Mouse (Mus musculus) NIH3T3 (cell line): ENCODE data around the gene Rnf224.

ENCODE experiments used
- DNase-seq: peaks from one replicate; pipeline ENCODE4 v3.0.0-alpha.2; 2012; ENCODE audit warnings: low read depth

Rnf224 gene

DNA sequence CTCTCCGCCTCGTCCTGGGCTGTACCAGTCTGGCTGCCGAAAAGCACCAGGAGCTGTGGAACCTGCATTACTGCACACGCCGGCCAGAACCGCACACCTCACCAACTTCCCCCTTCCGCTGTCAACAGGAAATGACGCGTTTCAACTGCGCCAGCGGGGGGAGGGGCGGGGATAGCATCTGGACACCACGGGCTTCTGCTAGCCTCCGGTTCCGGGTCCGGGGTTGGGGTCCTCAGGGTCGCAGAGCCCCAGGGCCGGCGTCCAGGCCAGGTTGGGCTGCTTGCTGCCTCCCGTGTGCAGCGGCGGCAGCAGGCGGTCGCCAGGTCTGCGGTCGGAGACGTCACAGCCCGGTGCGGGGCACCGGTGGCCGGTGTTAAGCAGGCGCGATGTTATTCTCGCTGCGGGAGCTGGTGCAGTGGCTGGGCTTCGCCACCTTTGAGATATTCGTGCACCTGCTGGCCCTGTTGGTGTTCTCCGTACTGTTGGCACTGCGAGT, 18.7 kb upstream of the Rnf224 start, which contains the start of gene Tmem203:
TSS of gene Tmem203 (plus strand) at position 156 of the 496 bp plus-strand sequence.
- peak; percentile 94 for DNase-seq

DNA sequence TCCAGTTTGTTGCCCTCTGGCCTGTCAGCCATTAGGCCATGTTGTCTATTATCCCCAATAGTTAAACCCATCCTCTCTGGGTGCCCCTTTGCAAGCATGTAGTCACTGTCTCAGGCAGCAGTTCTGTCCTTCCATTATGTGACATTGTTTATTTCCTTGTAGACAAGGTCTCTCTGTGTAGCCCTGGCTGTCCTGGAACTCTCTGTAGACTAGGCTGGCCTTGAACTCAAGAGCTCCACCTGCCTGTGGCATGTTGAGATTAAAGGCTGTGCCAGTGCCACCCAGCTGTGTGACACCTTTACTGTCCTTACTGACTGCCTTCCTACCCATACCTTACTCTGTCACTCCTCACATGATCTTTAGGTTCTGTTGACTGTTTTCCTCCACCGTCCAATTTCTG, 15.7 kb upstream of the Rnf224 start:
- no peak for DNase-seq

DNA sequence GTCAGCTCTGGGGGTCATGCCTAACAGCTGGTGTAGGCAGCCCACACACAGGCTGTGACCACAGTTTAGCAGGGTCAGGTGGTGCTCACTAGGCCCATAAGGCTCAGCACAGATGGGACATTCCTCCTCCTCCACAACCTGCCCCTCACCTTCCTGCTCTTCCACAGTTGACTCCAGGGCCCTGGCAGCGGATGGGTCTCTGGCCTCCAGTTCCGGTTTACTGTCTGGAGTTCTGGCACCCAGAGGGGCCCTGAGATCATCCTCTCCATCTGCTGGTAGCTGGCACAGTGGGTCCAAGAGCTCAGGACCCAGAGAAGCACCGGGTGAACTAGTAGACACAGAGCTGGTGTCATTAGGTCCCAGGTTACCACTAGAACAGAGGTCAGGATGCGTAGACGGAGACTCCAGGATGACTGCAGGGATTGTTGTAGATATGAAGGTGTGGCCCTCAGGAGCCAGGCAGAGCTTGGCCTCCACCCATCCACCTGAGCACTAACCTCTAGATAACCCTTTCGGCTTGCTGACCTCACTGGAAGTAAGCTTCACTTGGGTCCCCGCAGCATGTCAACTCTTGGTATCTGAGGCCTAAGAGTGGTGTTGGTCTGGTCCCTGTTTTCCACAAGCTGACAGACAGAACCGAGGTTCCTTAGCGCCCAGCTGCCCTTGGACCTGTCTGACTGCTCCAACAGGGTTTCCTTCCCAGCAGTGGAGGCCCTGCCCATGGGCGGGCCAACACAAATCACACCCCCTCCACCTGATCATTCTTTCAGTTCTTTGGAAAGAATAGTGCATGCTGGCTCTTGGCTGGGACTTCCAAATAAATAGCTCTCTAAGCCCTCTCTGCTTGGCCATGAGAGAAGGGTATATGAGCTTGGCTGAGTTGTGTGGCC, 9.8 kb upstream of the Rnf224 start, which contains the start of gene AL732309.1:
TSS of gene AL732309.1 (minus strand) at position 681 of the 890 bp plus-strand sequence.
- no peak for DNase-seq

DNA sequence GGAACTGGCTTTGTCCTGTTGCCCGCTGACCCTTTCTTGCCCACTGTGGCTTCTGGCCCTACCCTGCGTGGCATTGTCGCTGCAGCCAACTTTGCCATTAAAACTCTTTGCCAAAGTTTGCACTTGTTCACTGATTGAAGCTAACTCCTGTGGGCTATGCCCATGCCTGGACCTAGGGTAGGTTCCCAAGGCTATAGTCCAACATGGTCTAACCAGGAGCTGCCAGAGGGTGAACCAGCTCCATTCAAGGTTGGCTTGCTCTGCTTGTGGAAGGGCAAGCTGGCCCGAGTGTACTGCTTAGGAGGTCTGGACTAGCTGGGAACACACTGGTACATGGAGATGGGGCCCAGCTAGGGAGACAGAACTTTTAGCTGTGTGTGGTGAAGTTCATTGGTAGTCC, 7.6 kb upstream of the Rnf224 start:
- DNase-seq = no peak

DNA sequence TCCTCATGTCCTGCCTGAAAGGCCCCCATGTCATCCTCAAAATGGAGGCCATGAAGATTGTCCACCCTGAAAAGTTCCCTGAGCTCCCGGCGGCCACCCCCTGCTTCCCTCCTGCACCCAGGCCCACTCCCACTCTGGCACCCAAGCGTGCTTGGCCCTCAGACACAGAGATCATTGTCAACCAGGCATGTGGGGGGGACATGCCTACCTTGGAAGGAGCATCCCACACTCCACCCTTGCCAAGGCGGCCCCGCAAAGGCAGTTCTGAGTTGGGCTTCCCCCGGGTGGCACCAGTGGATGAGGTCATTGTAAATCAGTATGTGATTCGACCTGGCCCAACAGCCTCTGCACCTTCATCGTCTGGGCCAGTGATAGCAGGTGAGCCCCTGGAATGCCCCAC, 6.8 kb upstream of the Rnf224 start:
- no peak for DNase-seq

DNA sequence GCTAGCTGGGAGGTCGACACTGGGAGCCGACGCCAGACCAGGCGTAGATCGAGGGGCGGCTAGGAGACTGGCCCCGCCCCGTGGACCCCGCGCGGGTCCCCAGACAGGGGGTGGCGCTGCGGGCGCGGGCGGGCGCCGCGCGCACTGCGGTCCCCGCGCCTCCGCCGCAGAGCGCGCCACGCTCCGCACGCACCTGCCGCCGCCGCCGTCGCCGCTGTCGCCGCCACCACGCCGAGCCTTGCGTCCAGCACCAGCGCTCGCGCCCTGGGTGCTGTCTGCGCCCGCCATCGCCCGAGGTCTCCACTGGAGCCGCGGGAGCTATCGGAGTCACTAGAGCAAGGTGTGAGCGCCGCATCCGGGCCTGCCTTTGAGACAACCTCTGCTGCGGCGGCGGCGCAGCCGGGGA, 5.5 kb upstream of the Rnf224 start, which contains the start of the genes Rnf208 and Cysrt1:
TSS of gene Rnf208 (plus strand) at position 155 of the 406 bp plus-strand sequence.
TSS of gene Cysrt1 (minus strand) at position 352 of the 406 bp plus-strand sequence.
- no peak for DNase-seq

DNA sequence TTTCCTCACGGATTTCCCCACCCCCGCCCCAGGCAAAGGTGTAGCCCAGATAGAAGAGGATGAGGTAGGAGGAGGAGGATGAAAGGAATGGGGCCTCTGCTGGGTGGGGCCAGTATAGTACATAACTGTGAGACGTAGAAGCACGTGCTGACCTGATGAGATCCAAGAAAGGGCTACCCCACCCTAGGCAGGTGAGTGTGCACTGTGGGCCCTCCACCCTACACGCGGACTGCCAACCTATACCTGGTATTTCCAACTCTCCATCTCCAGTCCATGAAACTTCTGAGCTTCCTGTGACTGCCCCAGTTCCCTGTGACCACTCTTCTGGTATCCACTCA, 4.8 kb upstream of the Rnf224 start:
- no peak for DNase-seq

DNA sequence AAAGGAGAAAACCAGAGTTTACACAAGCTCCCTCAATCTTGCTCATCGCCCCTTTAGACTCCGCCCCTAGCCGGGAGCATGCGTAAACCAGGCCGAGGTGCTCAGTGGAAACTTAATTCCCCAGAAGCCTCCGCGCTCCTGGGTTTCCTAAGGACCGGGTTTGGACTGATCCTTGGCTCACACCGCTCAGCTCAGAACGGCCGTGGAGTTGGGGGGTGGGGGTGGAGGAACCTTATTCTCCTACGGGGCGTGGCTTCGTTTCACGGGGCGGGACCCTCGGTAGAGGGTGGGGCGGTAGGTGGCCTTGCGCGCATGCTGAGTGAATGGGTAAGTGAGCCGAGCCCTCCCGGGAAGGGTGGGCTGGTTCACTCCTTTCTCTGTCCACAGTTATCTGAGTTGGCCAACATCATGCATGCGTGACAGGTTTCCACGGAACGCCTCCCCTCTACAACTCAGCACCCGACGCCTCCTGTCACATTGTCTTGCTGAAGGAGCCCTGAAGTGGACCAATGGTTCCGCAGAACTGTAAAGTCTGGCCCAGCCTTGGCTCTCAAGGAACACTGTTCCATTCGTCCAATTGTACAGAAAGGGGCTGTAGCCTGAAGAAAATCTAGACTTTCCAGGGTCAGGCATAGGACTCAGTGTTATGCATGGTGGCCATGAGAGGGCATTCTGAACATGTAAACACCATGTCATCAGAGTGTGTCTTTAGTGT, 4.3 kb upstream of the Rnf224 start:
- no peak for DNase-seq

DNA sequence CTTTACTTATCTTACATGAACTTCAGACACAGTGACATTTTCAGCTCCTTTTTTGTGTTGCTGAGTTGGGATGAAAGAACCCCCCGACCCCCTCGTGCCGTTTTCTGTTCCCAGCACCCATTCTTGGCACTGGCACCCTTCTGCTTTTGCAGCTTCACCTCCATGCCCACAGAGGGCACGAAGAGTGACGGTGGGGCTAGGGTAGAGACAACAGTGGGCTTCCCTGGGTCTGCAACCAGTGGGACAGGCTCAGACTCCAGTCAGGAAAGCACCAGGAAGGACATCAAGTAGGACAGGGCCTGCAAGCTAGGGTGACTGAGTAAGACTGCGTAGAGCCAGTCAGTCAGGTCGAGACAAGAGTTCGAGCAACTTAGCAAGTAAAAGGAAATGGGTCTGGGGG, 3.7 kb upstream of the Rnf224 start:
- no peak for DNase-seq

DNA sequence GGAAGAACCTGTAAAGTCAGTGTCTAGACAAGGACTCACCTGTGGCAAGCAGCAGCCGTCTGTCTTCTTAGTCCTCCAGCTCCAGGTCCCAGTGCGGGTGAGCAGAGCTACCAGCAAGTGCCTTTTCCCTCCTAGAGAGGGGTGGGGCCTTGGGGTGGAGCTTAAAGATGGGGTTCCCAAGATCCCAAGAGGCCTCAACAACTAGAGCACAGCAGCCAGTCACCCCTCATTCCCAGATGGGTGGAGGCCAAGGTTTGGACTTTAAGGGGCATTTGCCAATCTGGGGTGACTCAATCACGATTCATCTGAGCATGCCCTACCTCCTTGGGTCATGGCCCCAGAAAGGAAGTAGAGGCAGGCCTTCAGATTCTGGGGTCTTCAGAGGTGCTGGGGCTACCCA, 3.2 kb upstream of the Rnf224 start:
- DNase-seq = no peak

DNA sequence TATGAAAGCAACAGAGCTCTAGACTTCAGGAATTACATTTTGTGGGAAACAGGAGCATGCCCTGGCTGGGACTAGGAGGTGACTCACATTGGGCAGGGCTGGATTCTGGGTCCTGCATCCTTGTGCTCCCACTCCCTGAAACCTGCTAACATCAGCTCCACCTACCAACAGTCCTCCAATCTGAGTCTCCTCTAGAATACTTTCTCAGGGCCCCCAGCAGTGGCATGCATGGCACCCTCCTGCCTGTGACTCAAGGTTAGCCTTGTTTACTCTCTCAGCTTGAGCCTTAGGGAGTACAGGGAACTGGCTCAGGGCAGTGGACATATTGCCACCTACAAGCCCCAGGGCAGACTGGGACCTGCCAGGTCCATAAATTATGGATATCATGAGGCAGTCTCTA, 1.5 kb upstream of the Rnf224 start:
- no peak for DNase-seq

DNA sequence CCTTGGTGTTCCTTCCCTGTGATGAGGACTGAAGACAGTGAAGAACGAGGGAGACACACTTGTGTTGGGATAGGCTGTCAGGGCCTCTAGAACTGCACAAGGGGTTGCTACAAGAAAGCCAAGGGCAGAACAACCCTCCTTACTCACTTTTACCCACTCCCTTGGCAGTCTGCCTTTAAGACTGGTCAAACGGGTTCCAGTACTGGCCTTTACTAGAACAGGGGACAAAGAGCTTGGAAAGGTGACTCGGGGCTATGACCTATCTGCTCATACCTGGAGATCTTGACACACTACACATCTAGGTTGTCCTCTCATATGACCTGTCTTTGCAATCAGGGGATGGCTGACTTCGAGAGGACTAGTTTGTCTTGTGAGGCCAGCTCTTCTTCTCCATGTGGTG, 935 bp upstream of the Rnf224 start:
- DNase-seq = no peak

DNA sequence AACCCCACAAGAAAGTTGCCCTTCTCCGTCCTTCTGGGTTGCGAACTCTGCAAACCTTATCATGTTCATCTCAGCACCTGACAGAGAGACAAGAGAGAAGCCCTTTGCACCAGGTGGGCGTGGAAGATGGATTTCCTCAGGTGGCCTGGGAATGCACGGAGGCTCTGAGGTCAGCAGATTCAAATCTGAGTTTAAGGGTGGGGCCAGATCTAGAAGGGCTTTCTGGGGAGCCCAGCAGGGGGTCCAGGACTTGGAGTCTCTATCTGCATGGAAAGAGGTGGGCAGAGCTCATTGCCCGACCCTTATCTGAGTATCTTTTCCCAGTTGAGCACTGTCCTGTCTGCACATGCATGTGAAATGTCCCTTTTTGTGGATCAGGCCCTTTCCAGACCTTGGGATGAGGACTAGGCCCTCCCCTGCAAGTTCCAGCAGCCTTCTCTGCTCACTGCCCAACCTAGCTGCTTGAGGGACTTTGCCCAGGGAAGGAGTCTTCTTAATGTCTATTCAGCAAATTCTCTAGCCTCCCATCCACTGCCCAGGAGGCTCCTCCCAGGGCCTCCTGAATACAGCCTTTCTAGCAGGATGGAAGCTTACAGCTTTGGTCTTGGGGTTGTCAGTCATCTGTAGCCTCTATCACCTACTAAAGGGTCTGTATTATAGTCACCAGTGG, 1.9 kb downstream of the Rnf224 start:
- no peak for DNase-seq

DNA sequence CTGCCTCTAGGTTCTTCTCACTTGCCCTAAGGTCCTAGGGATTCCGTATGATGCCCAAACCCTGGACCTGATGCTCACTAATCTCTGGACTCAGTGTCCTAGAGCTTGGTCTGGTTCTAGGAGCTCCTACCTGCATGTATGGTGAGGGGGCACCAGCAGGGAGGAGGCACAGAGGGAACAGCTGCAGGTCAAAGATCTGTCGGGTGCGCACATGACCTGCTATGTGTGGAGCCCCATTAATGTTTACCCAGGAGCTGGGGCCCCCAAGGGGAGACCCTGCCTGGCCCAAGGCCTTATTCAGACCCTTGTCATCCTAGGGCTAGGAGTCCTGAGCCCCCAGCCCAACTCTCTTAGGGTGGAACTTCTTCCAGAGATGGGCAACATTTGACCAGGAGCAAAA, 2.5 kb downstream of the Rnf224 start, which contains the start of gene Slc34a3:
TSS of gene Slc34a3 (minus strand) at position 315 of the 400 bp plus-strand sequence.
- no peak for DNase-seq

DNA sequence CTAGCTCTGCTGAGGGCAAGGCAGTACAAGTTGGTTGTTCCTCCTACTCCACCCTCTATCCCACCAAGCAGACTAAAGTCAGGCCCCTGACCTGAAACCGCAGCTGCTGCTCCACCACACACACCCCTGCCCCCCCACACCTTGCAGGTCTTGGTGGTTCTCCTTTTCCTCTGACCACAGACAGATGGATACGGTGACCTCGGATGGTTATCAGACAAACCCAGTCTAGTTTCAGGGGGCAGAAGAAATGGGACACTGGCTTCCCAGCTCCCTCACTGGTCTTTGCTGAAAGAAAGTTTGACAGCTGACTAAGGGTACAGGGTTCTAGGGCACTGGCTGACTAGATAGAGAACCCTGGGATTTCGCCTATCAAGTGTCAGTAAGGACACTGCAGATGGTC, 3.2 kb downstream of the Rnf224 start:
- no peak for DNase-seq

DNA sequence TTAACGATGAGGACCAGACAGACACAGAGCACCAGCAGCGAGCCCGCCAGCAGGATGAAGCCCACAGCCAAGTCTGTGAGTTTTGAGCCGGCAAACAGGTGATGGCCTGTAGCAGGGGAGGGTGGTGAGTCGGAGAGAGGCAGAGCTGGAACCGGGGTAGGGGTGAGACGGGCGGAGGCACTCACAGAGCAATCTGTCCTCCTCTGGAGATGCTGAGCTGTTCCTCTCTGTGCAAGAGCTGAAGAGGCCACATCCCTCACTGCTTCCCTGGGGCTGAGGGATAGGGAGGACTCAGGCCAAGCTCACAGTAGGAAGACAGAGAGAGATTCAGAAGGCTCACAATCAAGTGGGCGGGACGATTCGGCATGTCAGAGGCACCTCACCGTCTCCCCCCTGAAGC, 5.5 kb downstream of the Rnf224 start:
- no peak for DNase-seq

DNA sequence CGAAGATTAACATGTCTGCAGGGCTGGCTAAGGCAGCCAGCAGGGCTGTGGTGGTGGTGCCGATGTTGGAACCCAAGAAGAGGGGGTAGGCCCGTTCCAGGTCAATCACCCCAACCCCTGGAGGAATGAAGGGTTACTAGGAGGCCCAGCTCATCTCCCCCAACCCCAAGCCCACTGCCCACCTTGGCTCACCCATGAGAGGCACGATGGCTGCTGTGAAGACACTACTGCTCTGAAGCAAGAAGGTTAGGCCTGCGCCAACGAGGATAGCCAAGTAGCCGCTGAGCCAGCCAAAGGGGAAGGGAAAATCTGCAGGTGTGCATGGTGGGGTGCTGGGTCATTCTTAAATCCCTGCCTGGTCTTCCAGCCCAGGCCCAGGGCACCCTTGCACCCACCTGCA, 6.0 kb downstream of the Rnf224 start:
- no peak for DNase-seq

DNA sequence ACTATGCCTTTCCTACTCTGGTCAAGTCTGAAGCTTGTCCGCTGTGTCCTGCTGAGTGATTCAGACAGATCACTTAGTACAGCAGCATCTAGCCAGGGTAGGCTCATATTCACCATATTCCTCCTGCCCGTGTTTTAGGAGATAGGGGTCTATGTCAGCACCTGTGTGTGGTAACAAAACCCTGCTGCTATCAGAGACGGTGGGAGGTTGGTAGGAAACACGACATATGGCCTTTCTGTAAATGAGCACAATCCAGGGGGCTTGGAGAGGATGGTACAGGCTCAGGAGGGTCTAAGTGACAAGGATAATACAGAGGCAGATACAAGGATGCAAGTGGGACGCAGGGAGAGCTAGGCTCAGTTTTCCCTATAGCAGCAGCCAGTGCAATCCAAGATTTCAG, 7.0 kb downstream of the Rnf224 start:
- DNase-seq = no peak

DNA sequence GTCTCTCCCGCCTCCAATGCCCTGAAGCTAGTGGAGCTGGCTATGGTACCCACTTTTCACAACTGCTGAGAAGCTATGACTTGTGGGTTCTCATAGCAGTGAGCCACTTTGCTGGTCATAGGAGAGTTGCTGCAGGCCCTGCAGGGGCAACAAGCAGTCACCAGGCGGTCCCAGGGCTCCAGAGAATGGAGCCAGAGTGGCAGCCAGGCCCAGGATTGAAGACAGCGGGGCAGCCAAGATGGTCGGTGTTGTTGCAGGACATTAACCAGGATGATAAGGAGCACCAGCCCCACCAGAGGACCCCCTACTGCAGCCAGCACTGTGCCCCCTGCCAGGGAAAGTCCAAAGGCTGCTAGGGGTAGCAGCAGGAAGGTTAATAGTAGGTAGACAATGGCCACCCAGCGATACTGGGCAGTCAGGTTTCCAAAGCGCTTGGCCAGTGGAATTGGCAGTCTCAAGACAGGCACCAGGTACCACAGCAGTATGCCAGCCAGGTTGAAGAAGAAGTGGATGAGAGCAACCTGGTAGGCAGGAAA, 7.5 kb downstream of the Rnf224 start:
- DNase-seq = no peak

DNA sequence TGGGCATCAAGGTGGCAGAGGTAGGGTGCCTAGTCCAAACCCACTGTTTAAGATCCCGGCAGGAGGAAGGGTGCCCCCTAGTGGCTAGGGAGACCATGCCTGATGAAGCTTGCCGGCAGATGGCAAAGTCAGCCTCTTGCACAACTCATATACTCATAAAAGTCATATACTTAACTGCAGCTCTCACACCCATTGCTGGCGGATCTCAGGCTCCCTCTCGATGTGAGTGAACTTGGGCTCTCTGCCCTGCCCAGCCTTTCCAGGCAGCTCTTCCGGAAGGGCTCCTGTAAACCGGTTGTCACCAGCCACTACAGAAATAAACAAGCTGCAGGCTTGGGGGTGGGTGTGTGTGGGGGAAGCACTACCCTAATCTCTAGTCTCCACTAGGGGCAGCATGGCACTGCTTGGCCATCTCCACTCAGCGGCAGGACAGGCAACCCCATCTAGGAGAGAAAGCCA, 8.1 kb downstream of the Rnf224 start:
- peak; percentile 94 for DNase-seq

DNA sequence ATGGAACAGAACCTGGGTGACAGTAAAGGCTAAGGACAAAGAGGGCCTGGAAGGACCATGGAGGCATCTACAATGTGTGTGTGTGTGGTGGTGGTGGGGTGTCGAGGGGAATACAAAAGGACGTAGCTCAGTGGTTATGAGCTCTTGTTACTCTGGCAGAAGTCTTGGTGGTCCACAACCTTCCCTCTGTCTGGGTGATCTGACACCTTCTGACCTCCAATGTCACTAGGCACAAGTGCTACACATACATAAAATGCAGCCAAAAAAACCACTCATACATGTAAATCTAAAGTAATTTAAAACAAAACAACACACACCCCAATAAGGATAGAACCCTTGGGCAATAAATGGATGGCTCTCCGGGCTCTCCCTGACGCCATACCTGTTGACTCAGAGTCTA, 9.2 kb downstream of the Rnf224 start:
- DNase-seq = no peak

DNA sequence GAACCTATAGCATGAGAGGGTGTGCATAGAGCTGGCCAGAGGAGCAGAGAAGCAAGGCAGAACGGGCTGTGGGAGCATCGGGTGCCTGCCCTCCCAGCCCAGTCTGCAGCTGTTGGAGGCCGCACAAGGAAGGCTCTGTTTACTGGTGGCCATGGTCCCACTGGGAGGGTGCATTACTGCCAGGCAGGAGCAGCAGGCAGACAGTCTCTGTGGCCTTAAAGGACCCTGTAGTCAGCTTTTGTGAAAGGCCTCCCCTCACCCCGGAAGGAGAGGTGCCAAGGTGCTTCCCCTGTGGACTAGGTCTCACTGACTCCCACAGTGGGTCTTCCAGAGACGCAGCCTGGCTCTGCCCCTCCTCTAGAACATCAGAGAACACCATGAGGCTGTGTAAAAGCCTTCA, 9.7 kb downstream of the Rnf224 start:
- no peak for DNase-seq
